Mouse (Mus musculus): ENCODE data around the gene Ube2v1.

- TF ChIP-seq CTCF (IDR thresholded peaks at IDR 0.05; ENCODE audit: control insufficient read depth, insufficient read depth, insufficient replicate concordance, low read depth, low read length) = no peak
- TF ChIP-seq POLR2A (IDR thresholded peaks at IDR 0.05; ENCODE audit: control insufficient read depth, low read depth, low read length) = no peak
Measured at GRCm38 (mm10) chr2:167660611-167660971, 28.7 kb upstream of the Ube2v1 start.

Data from testis, adult 2 months (tissue).